12 mouse cellular contexts compared by ENCODE assay signal in genomic region chr11:54007717-54008116, GRCm38 (mm10). TPM values are rescaled to one million over a fixed set of nuclear protein-coding genes. Genes with fewer than 3 reads are reported as not detected.
A peak's percentile ranks its signal among the peaks of the same experiment; 100 is the strongest.
DNase-seq lines count a peak whose midpoint lies in the region; ATAC-seq lines count a peak whose summit lies in the region.
"Had no signal": no experiment of that assay in that cellular context is flagged by ENCODE, and none has a peak within 500 bp of the region (broad histone marks: within the 10 kb centered on the region; RNA-seq: fewer than 3 reads in every experiment).

No protein-coding gene starts in this region.

- H3K9ac ChIP-seq in hindbrain, embryonic 16.5 days (ENCODE audit: low read depth, low read length) = no peak overlapping the region
- no peak overlapping the region for H3K9ac ChIP-seq in hindbrain, embryonic 12.5 days
- no peak overlapping the region for H3K9ac ChIP-seq in kidney, embryonic 14.5 days (ENCODE audit: low read depth, low read length)
- H3K9ac ChIP-seq: liver, embryonic 14.5 days had no signal

- H3K9me3 ChIP-seq in hindbrain, embryonic 16.5 days (ENCODE audit: control insufficient read depth, low read length) = no peaks in the 10 kb centered on the region
- no peaks in the 10 kb centered on the region for H3K9me3 ChIP-seq in hindbrain, embryonic 12.5 days (replicated peaks)
- H3K9me3 ChIP-seq in kidney, embryonic 14.5 days (ENCODE audit: control insufficient read depth, low read length) = no peaks in the 10 kb centered on the region

- 78% methylated on average over 11 of the region's 11 CpGs for WGBS in hindbrain, embryonic 16.5 days
- WGBS in hindbrain, embryonic 12.5 days = 86% methylated on average over 11 of the region's 11 CpGs
- WGBS in kidney, embryonic 14.5 days = 88% methylated on average over 11 of the region's 11 CpGs

- H3K36me3 ChIP-seq in hindbrain, embryonic 16.5 days (ENCODE audit: control insufficient read depth, insufficient read depth, low read length) = no peaks in the 10 kb centered on the region
- H3K36me3 ChIP-seq in hindbrain, embryonic 12.5 days = no peaks in the 10 kb centered on the region
- no peaks in the 10 kb centered on the region for H3K36me3 ChIP-seq in kidney, embryonic 14.5 days (ENCODE audit: control insufficient read depth, insufficient read depth, low read length)

- peaks cover 2% of the 10 kb centered on the region; the same call in 1 of the 2 replicates for H3K4me1 ChIP-seq in hindbrain, embryonic 16.5 days (ENCODE audit: control insufficient read depth, insufficient read depth, low read depth, low read length)
- 0 out of 2 replicates have a peak, but pooled peaks cover 2% of the 10 kb centered on the region for H3K4me1 ChIP-seq in hindbrain, embryonic 12.5 days
- H3K4me1 ChIP-seq in brown adipose tissue, adult 24 weeks (ENCODE audit: control insufficient read depth, insufficient read depth, insufficient read length, low read length) = peaks cover 12% of the 10 kb centered on the region
- H3K4me1 ChIP-seq in kidney, embryonic 14.5 days (ENCODE audit: control insufficient read depth, insufficient read depth, low read length) = no peaks in the 10 kb centered on the region

- H3K27ac ChIP-seq in hindbrain, embryonic 16.5 days (ENCODE audit: low read depth, low read length) = no peak overlapping the region
- no peak overlapping the region for H3K27ac ChIP-seq in hindbrain, embryonic 12.5 days
- peak overlapping the region; percentile 63 for H3K27ac ChIP-seq in brown adipose tissue, adult 24 weeks (replicated peaks; ENCODE audit: low read depth, low read length)
- no peak overlapping the region for H3K27ac ChIP-seq in kidney, embryonic 14.5 days (ENCODE audit: low read depth, low read length)

- no peaks in the 10 kb centered on the region for H3K27me3 ChIP-seq in hindbrain, embryonic 16.5 days (replicated peaks; ENCODE audit: control insufficient read depth, insufficient read depth, low read length)
- no peaks in the 10 kb centered on the region for H3K27me3 ChIP-seq in hindbrain, embryonic 12.5 days
- no peaks in the 10 kb centered on the region for H3K27me3 ChIP-seq in kidney, embryonic 14.5 days (ENCODE audit: control insufficient read depth, insufficient read depth, low read length)

- no peak overlapping the region for H3K4me3 ChIP-seq in hindbrain, embryonic 16.5 days (ENCODE audit: low read length)
- no peak overlapping the region for H3K4me3 ChIP-seq in hindbrain, embryonic 12.5 days
- no peak overlapping the region for H3K4me3 ChIP-seq in brown adipose tissue, adult 24 weeks (ENCODE audit: insufficient read depth, low read depth, low read length)
- no peak overlapping the region for H3K4me3 ChIP-seq in kidney, embryonic 14.5 days (ENCODE audit: low read length)

- no peak overlapping the region for H3K4me2 ChIP-seq in hindbrain, embryonic 16.5 days (ENCODE audit: low read length)
- H3K4me2 ChIP-seq in hindbrain, embryonic 12.5 days (replicated peaks) = no peak overlapping the region
- no peak overlapping the region for H3K4me2 ChIP-seq in kidney, embryonic 14.5 days (replicated peaks; ENCODE audit: low read depth, low read length)

- ATAC-seq in hindbrain, embryonic 16.5 days = peak; percentile 63; the same call in 1 of the 2 replicates
- no peak for ATAC-seq in hindbrain, embryonic 12.5 days (ENCODE audit: low FRiP score)
- ATAC-seq in kidney, embryonic 14.5 days (ENCODE audit: low FRiP score, low TSS enrichment) = no peak
- ATAC-seq: activated CD4-positive, CD25-positive, alpha-beta regulatory T cell, adult 4 months; CD4-positive, CD25-positive, alpha-beta regulatory T cell, adult 4 months; forebrain, embryonic 14.5 days had no signal

- DNase-seq in adipocyte (ENCODE audit: low spot score) = peak; percentile 79
- peak; percentile 91 to 92 for DNase-seq in cerebellum, postnatal 25 days
- no peak for DNase-seq in ovary, postnatal 14 days (ENCODE audit: low spot score)
- DNase-seq: thymus, postnatal 25 days had no signal

RNA-seq across cellular contexts. Expression of gene Slc22a4, which starts 20.2 kb away (rescaled TPM):
- polyA plus RNA-seq in hindbrain, embryonic 16.5 days (2015; fragmentation: Nextera tagmentation; extraction: Ambion mirVana) = 4.9 and 7.2 TPM in 2 replicates
- polyA plus RNA-seq in hindbrain, embryonic 12.5 days (2016; fragmentation: Nextera tagmentation; extraction: Ambion mirVana) = 1.3 and 1.4 TPM in 2 replicates
- 1.8 and 3.5 TPM in 2 replicates for polyA plus RNA-seq in brown adipose tissue, adult 24 weeks (2012; ENCODE audit: insufficient read depth, insufficient read length, missing spikeins)
- 0.99 and 1.4 TPM in 2 replicates for polyA plus RNA-seq in kidney, embryonic 14.5 days (2014; fragmentation: Nextera tagmentation; extraction: Ambion mirVana)
- polyA plus RNA-seq: CD4-positive, CD25-positive, alpha-beta regulatory T cell, adult 4 months had no signal

RNA-seq across cellular contexts. Expression of gene Slc22a21, which starts 27.6 kb away (rescaled TPM):
- polyA plus RNA-seq in hindbrain, embryonic 16.5 days (2015; fragmentation: Nextera tagmentation; extraction: Ambion mirVana) = 4.0 and 5.1 TPM in 2 replicates
- 2.1 and 3.6 TPM in 2 replicates for polyA plus RNA-seq in hindbrain, embryonic 12.5 days (2016; fragmentation: Nextera tagmentation; extraction: Ambion mirVana)
- 1.4 and 1.8 TPM in 2 replicates for polyA plus RNA-seq in brown adipose tissue, adult 24 weeks (2012; ENCODE audit: insufficient read depth, insufficient read length, missing spikeins)
- 5.2 and 5.5 TPM in 2 replicates for polyA plus RNA-seq in kidney, embryonic 14.5 days (2014; fragmentation: Nextera tagmentation; extraction: Ambion mirVana)
